Mouse (Mus musculus): ENCODE measurements around the gene Cep135. TPM values are rescaled to one million over a fixed set of nuclear protein-coding genes. Genes with fewer than 3 reads are reported as not detected.

The Cep135 gene
- polyA plus RNA-seq, 2 experiments = 4.3 to 4.9 TPM

- TF ChIP-seq CTCF (IDR thresholded peaks at IDR 0.05; ENCODE audit: low read depth) (no peak), EP300 (IDR thresholded peaks at IDR 0.05; ENCODE audit: low read depth) (no peak)
- Histone ChIP-seq H3K9ac (replicated peaks) (no peak overlapping the region), H3K36me3 (replicated peaks; ENCODE audit: control insufficient read depth, insufficient read depth, low read depth) (peaks cover 23% of the 10 kb centered on the region), H3K4me3 (ENCODE audit: insufficient read depth in 1 of 2, low read depth in 2 of 2, low read length in 2 of 2) (no peak overlapping the region), H3K27ac (no peak overlapping the region), H3K4me2 (ENCODE audit: low read depth) (no peak overlapping the region), H3K4me1 (replicated peaks; ENCODE audit: control insufficient read depth in 2 of 2, insufficient read depth in 2 of 2, low read length in 1 of 2) (no peaks in the 10 kb centered on the region), H3K27me3 (ENCODE audit: control insufficient read depth, insufficient read depth, low read length) (no peaks in the 10 kb centered on the region), H3K9me3 (ENCODE audit: control insufficient read depth, low read length) (no peaks in the 10 kb centered on the region)
- ATAC-seq (ENCODE audit: insufficient read depth) = no peak
- no peak for DNase-seq (ENCODE audit: low read depth in 3 of 3, low spot score in 3 of 3)
- 77% methylated on average over 2 of the region's 2 CpGs for WGBS (ENCODE audit: insufficient replicate concordance)
Observed at GRCm38 (mm10) chr5:76616196-76616747, 27.8 kb downstream of the Cep135 start.

GRCm38 (mm10) chr5:76618750-76619149 lies 30.3 kb downstream of the Cep135 start:
- Histone ChIP-seq H3K4me3 (ENCODE audit: insufficient read depth in 1 of 2, low read depth in 2 of 2, low read length in 2 of 2) (no peak overlapping the region), H3K4me2 (ENCODE audit: low read depth) (no peak overlapping the region), H3K9ac (replicated peaks) (no peak overlapping the region), H3K27me3 (ENCODE audit: control insufficient read depth, insufficient read depth, low read length) (no peaks in the 10 kb centered on the region), H3K27ac (no peak overlapping the region), H3K4me1 (replicated peaks; ENCODE audit: control insufficient read depth in 2 of 2, insufficient read depth in 2 of 2, low read length in 1 of 2) (no peaks in the 10 kb centered on the region), H3K36me3 (replicated peaks; ENCODE audit: control insufficient read depth, insufficient read depth, low read depth) (peaks cover 8% of the 10 kb centered on the region; the same call in 1 of the 2 replicates), H3K9me3 (ENCODE audit: control insufficient read depth, low read length) (no peaks in the 10 kb centered on the region)
- ATAC-seq (ENCODE audit: insufficient read depth) (no peak), DNase-seq (ENCODE audit: low read depth in 3 of 3, low spot score in 3 of 3) (no peak)
- TF ChIP-seq EP300 (IDR thresholded peaks at IDR 0.05; ENCODE audit: low read depth) = no peak
- TF ChIP-seq CTCF (IDR thresholded peaks at IDR 0.05; ENCODE audit: low read depth) = no peak
- WGBS (ENCODE audit: insufficient replicate concordance) = 78% methylated on average over 7 of the region's 7 CpGs

GRCm38 (mm10) chr5:76623759-76624158 lies 35.3 kb downstream of the Cep135 start:
- no peak overlapping the region for H3K9ac ChIP-seq (replicated peaks)
- no peak overlapping the region for H3K27ac ChIP-seq
- H3K9me3 ChIP-seq (ENCODE audit: control insufficient read depth, low read length) = no peaks in the 10 kb centered on the region
- ATAC-seq (ENCODE audit: insufficient read depth) (no peak), DNase-seq (ENCODE audit: low read depth in 3 of 3, low spot score in 3 of 3) (no peak)
- no peaks in the 10 kb centered on the region for H3K36me3 ChIP-seq (replicated peaks; ENCODE audit: control insufficient read depth, insufficient read depth, low read depth)
- H3K4me1 ChIP-seq (replicated peaks; ENCODE audit: control insufficient read depth in 2 of 2, insufficient read depth in 2 of 2, low read length in 1 of 2) = peaks cover 5 to 6% of the 10 kb centered on the region in 2 experiments; a peak in 3 of 4 replicates
- no peak for TF ChIP-seq CTCF (IDR thresholded peaks at IDR 0.05; ENCODE audit: low read depth)
- TF ChIP-seq EP300 (IDR thresholded peaks at IDR 0.05; ENCODE audit: low read depth) = no peak
- no peak overlapping the region for H3K4me2 ChIP-seq (ENCODE audit: low read depth)
- no peaks in the 10 kb centered on the region for H3K27me3 ChIP-seq (ENCODE audit: control insufficient read depth, insufficient read depth, low read length)
- WGBS (ENCODE audit: insufficient replicate concordance) = 87% methylated on average over 9 of the region's 9 CpGs
- no peak overlapping the region for H3K4me3 ChIP-seq (ENCODE audit: insufficient read depth in 1 of 2, low read depth in 2 of 2, low read length in 2 of 2)

- peak; percentile 68 for ATAC-seq (ENCODE audit: insufficient read depth)
- no peak overlapping the region for H3K9ac ChIP-seq (replicated peaks)
- WGBS (ENCODE audit: insufficient replicate concordance) = 26% methylated on average over 1 of the region's 1 CpGs
Observed at GRCm38 (mm10) chr5:76627770-76628169, 39.3 kb downstream of the Cep135 start.

GRCm38 (mm10) chr5:76634012-76634411 lies 45.5 kb downstream of the Cep135 start:
- DNase-seq (ENCODE audit: low read depth in 3 of 3, low spot score in 3 of 3) (no peak), ATAC-seq (ENCODE audit: insufficient read depth) (no peak)
- H3K27ac ChIP-seq = no peak overlapping the region
- no peak for TF ChIP-seq EP300 (IDR thresholded peaks at IDR 0.05; ENCODE audit: low read depth)
- TF ChIP-seq CTCF (IDR thresholded peaks at IDR 0.05; ENCODE audit: low read depth) = no peak
- WGBS (ENCODE audit: insufficient replicate concordance) = 90% methylated on average over 10 of the region's 10 CpGs
- H3K9ac ChIP-seq (replicated peaks) = no peak overlapping the region
- no peaks in the 10 kb centered on the region for H3K9me3 ChIP-seq (ENCODE audit: control insufficient read depth, low read length)
- H3K4me2 ChIP-seq (ENCODE audit: low read depth) = no peak overlapping the region
- no peak overlapping the region for H3K4me3 ChIP-seq (ENCODE audit: insufficient read depth in 1 of 2, low read depth in 2 of 2, low read length in 2 of 2)
- no peaks in the 10 kb centered on the region for H3K4me1 ChIP-seq (replicated peaks; ENCODE audit: control insufficient read depth in 2 of 2, insufficient read depth in 2 of 2, low read length in 1 of 2)
- H3K36me3 ChIP-seq (replicated peaks; ENCODE audit: control insufficient read depth, insufficient read depth, low read depth) = peaks cover 21% of the 10 kb centered on the region
- H3K27me3 ChIP-seq (ENCODE audit: control insufficient read depth, insufficient read depth, low read length) = no peaks in the 10 kb centered on the region

More at GRCm38 (mm10) chr5:76627770-76628169, 39.3 kb downstream of the Cep135 start:
- H3K27me3 ChIP-seq (ENCODE audit: control insufficient read depth, insufficient read depth, low read length) = no peaks in the 10 kb centered on the region
- H3K4me3 ChIP-seq (ENCODE audit: insufficient read depth in 1 of 2, low read depth in 2 of 2, low read length in 2 of 2) = no peak overlapping the region
- DNase-seq (ENCODE audit: low read depth in 3 of 3, low spot score in 3 of 3) = no peak
- H3K27ac ChIP-seq = no peak overlapping the region
- peaks cover 15% of the 10 kb centered on the region for H3K36me3 ChIP-seq (replicated peaks; ENCODE audit: control insufficient read depth, insufficient read depth, low read depth)
- H3K9me3 ChIP-seq (ENCODE audit: control insufficient read depth, low read length) = no peaks in the 10 kb centered on the region
- H3K4me2 ChIP-seq (ENCODE audit: low read depth) = no peak overlapping the region
- TF ChIP-seq EP300 (IDR thresholded peaks at IDR 0.05; ENCODE audit: low read depth) (peak; percentile 41; the same call in 1 of the 2 replicates), CTCF (IDR thresholded peaks at IDR 0.05; ENCODE audit: low read depth) (no peak)
- peaks cover 5 to 6% of the 10 kb centered on the region in 2 experiments; a peak in 3 of 4 replicates for H3K4me1 ChIP-seq (replicated peaks; ENCODE audit: control insufficient read depth in 2 of 2, insufficient read depth in 2 of 2, low read length in 1 of 2)
